Mouse (Mus musculus): ENCODE results near the gene Upk3b. TPM values are rescaled to one million over a fixed set of nuclear protein-coding genes. Genes with fewer than 3 reads are reported as not detected.
"Not testable (repeated sequence)": the region's sequence is repeated elsewhere in the genome, so short reads cannot be mapped to it uniquely, and the experiment has no call there.

Upk3b gene
- polyA plus RNA-seq, 1 experiment from 2014 or later: 0.85 TPM

GRCm38 (mm10) chr5:136044865-136045264, 6.6 kb downstream of the Upk3b start:
- Histone ChIP-seq H3K36me3 (ENCODE audit: control insufficient read depth, insufficient read depth, low read length) (no peaks in the 10 kb centered on the region), H3K9me3 (ENCODE audit: control insufficient read depth, low read length) (no peaks in the 10 kb centered on the region)
- 69% methylated on average over 13 of the region's 13 CpGs for WGBS

GRCm38 (mm10) chr5:136045408-136045807, 7.1 kb downstream of the Upk3b start:
- WGBS: 42% methylated on average over 9 of the region's 9 CpGs

More at GRCm38 (mm10) chr5:136044865-136045264, 6.6 kb downstream of the Upk3b start:
- Histone ChIP-seq H3K27ac (ENCODE audit: low read depth, low read length) (no peak overlapping the region), H3K4me3 (ENCODE audit: low read length) (no peak overlapping the region), H3K4me1 (ENCODE audit: control insufficient read depth, insufficient read depth, low read length) (peaks cover 5% of the 10 kb centered on the region; the same call in 1 of the 2 replicates), H3K27me3 (ENCODE audit: control insufficient read depth, insufficient read depth, low read length) (no peaks in the 10 kb centered on the region), H3K4me2 (replicated peaks; ENCODE audit: low read depth, low read length) (no peak overlapping the region), H3K9ac (ENCODE audit: low read depth, low read length) (no peak overlapping the region)
- ATAC-seq (ENCODE audit: low FRiP score, low TSS enrichment): no peak

GRCm38 (mm10) chr5:136045987-136046386, 7.7 kb downstream of the Upk3b start:
- ATAC-seq (ENCODE audit: low FRiP score, low TSS enrichment): 0 out of 2 replicates have a peak, but pooled peaks have one; percentile 40
- Histone ChIP-seq H3K4me3 (ENCODE audit: low read length) (no peak overlapping the region), H3K4me2 (replicated peaks; ENCODE audit: low read depth, low read length) (no peak overlapping the region)

More at GRCm38 (mm10) chr5:136045408-136045807, 7.1 kb downstream of the Upk3b start:
- Histone ChIP-seq H3K4me1 (ENCODE audit: control insufficient read depth, insufficient read depth, low read length) (peaks cover 9% of the 10 kb centered on the region), H3K27ac (ENCODE audit: low read depth, low read length) (no peak overlapping the region), H3K9me3 (ENCODE audit: control insufficient read depth, low read length) (no peaks in the 10 kb centered on the region), H3K27me3 (ENCODE audit: control insufficient read depth, insufficient read depth, low read length) (no peaks in the 10 kb centered on the region), H3K9ac (ENCODE audit: low read depth, low read length) (no peak overlapping the region), H3K36me3 (ENCODE audit: control insufficient read depth, insufficient read depth, low read length) (no peaks in the 10 kb centered on the region), H3K4me3 (ENCODE audit: low read length) (no peak overlapping the region), H3K4me2 (replicated peaks; ENCODE audit: low read depth, low read length) (no peak overlapping the region)
- ATAC-seq (ENCODE audit: low FRiP score, low TSS enrichment): no peak

GRCm38 (mm10) chr5:136048541-136048940, 10.2 kb downstream of the Upk3b start:
- not testable (repeated sequence) for ATAC-seq (ENCODE audit: low FRiP score, low TSS enrichment); H3K9me3 ChIP-seq (ENCODE audit: control insufficient read depth, low read length); H3K4me2 ChIP-seq (replicated peaks; ENCODE audit: low read depth, low read length); H3K27me3 ChIP-seq (ENCODE audit: control insufficient read depth, insufficient read depth, low read length); H3K9ac ChIP-seq (ENCODE audit: low read depth, low read length); H3K36me3 ChIP-seq (ENCODE audit: control insufficient read depth, insufficient read depth, low read length); H3K4me3 ChIP-seq (ENCODE audit: low read length); H3K27ac ChIP-seq (ENCODE audit: low read depth, low read length)
- H3K4me1 ChIP-seq (ENCODE audit: control insufficient read depth, insufficient read depth, low read length): peaks cover 21% of the 10 kb centered on the region

More at GRCm38 (mm10) chr5:136045987-136046386, 7.7 kb downstream of the Upk3b start:
- 3% methylated on average over 10 of the region's 10 CpGs for WGBS
- H3K4me1 ChIP-seq (ENCODE audit: control insufficient read depth, insufficient read depth, low read length): peaks cover 10% of the 10 kb centered on the region
- no peaks in the 10 kb centered on the region for H3K27me3 ChIP-seq (ENCODE audit: control insufficient read depth, insufficient read depth, low read length)
- no peaks in the 10 kb centered on the region for H3K36me3 ChIP-seq (ENCODE audit: control insufficient read depth, insufficient read depth, low read length)
- H3K9ac ChIP-seq (ENCODE audit: low read depth, low read length): no peak overlapping the region
- H3K27ac ChIP-seq (ENCODE audit: low read depth, low read length): no peak overlapping the region; the same call in 1 of the 2 replicates
- no peaks in the 10 kb centered on the region for H3K9me3 ChIP-seq (ENCODE audit: control insufficient read depth, low read length)

GRCm38 (mm10) chr5:136049926-136050325, 11.6 kb downstream of the Upk3b start:
- no peak for ATAC-seq (ENCODE audit: low FRiP score, low TSS enrichment)
- Histone ChIP-seq H3K9ac (ENCODE audit: low read depth, low read length) (no peak overlapping the region), H3K27me3 (ENCODE audit: control insufficient read depth, insufficient read depth, low read length) (no peaks in the 10 kb centered on the region), H3K4me3 (ENCODE audit: low read length) (no peak overlapping the region), H3K9me3 (ENCODE audit: control insufficient read depth, low read length) (no peaks in the 10 kb centered on the region), H3K27ac (ENCODE audit: low read depth, low read length) (peak overlapping the region; percentile 81; the same call in 1 of the 2 replicates), H3K4me1 (ENCODE audit: control insufficient read depth, insufficient read depth, low read length) (peaks cover 21% of the 10 kb centered on the region), H3K4me2 (replicated peaks; ENCODE audit: low read depth, low read length) (no peak overlapping the region), H3K36me3 (ENCODE audit: control insufficient read depth, insufficient read depth, low read length) (no peaks in the 10 kb centered on the region)
- 15% methylated on average over 6 of the region's 6 CpGs for WGBS

GRCm38 (mm10) chr5:136051231-136052085, 13.2 kb downstream of the Upk3b start:
- H3K36me3 ChIP-seq (ENCODE audit: control insufficient read depth, insufficient read depth, low read length): no peaks in the 10 kb centered on the region
- ATAC-seq (ENCODE audit: low FRiP score, low TSS enrichment): peak; percentile 95
- H3K9me3 ChIP-seq (ENCODE audit: control insufficient read depth, low read length): no peaks in the 10 kb centered on the region
- peaks cover 21% of the 10 kb centered on the region for H3K4me1 ChIP-seq (ENCODE audit: control insufficient read depth, insufficient read depth, low read length)
- no peaks in the 10 kb centered on the region for H3K27me3 ChIP-seq (ENCODE audit: control insufficient read depth, insufficient read depth, low read length)
- H3K9ac ChIP-seq (ENCODE audit: low read depth, low read length): no peak overlapping the region
- H3K27ac ChIP-seq (ENCODE audit: low read depth, low read length): peak overlapping the region; percentile 97
- H3K4me3 ChIP-seq (ENCODE audit: low read length): no peak overlapping the region
- 3% methylated on average over 10 of the region's 10 CpGs for WGBS
- peak overlapping the region; percentile 3; the same call in 1 of the 2 replicates for H3K4me2 ChIP-seq (replicated peaks; ENCODE audit: low read depth, low read length)

- Histone ChIP-seq H3K4me2 (replicated peaks; ENCODE audit: low read depth, low read length) (no peak overlapping the region), H3K27me3 (ENCODE audit: control insufficient read depth, insufficient read depth, low read length) (no peaks in the 10 kb centered on the region), H3K36me3 (ENCODE audit: control insufficient read depth, insufficient read depth, low read length) (no peaks in the 10 kb centered on the region), H3K27ac (ENCODE audit: low read depth, low read length) (peak overlapping the region; percentile 42; the same call in 1 of the 2 replicates), H3K9ac (ENCODE audit: low read depth, low read length) (no peak overlapping the region), H3K9me3 (ENCODE audit: control insufficient read depth, low read length) (no peaks in the 10 kb centered on the region), H3K4me3 (ENCODE audit: low read length) (no peak overlapping the region), H3K4me1 (ENCODE audit: control insufficient read depth, insufficient read depth, low read length) (peaks cover 24% of the 10 kb centered on the region)
- no peak for ATAC-seq (ENCODE audit: low FRiP score, low TSS enrichment)
- 80% methylated on average over 8 of the region's 8 CpGs for WGBS
These were observed 14.8 kb downstream of the Upk3b start for GRCm38 (mm10) chr5:136052861-136053655.

- H3K27ac ChIP-seq (ENCODE audit: low read depth, low read length): peak within 1 kb of the TSS; percentile 30; the same call in 1 of the 2 replicates
These were observed 16.2 kb downstream of the Upk3b start, which contains the start of gene Upk3bl for GRCm38 (mm10) chr5:136054301-136055077. Gene Upk3bl (plus strand): TSS chr5:136054492.

More at GRCm38 (mm10) chr5:136054301-136055077, 16.2 kb downstream of the Upk3b start, which contains the start of gene Upk3bl:
- H3K4me2 ChIP-seq (replicated peaks; ENCODE audit: low read depth, low read length): no peak within 1 kb of the TSS
- H3K4me1 ChIP-seq (ENCODE audit: control insufficient read depth, insufficient read depth, low read length): peaks cover 24% of the 10 kb centered on the region
- no peaks in the 10 kb centered on the region for H3K9me3 ChIP-seq (ENCODE audit: control insufficient read depth, low read length)
- no peak for ATAC-seq (ENCODE audit: low FRiP score, low TSS enrichment)
- no peaks in the 10 kb centered on the region for H3K27me3 ChIP-seq (ENCODE audit: control insufficient read depth, insufficient read depth, low read length)
- 93% methylated on average over 11 of the region's 11 CpGs for WGBS
- no peak within 1 kb of the TSS for H3K9ac ChIP-seq (ENCODE audit: low read depth, low read length)
- H3K4me3 ChIP-seq (ENCODE audit: low read length): no peak within 1 kb of the TSS
- H3K36me3 ChIP-seq (ENCODE audit: control insufficient read depth, insufficient read depth, low read length): no peaks in the 10 kb centered on the region
